In genomic region chr2:165529106-165529505, GRCm38 (mm10) we compare ENCODE assay signal across 8 mouse cellular contexts. TPM values are rescaled to one million over a fixed set of nuclear protein-coding genes. Genes with fewer than 3 reads are reported as not detected.
DNase-seq lines count a peak whose midpoint lies in the region; ATAC-seq and TF ChIP-seq lines count a peak whose summit lies in the region.

No protein-coding gene starts in this region.

- no peak for TF ChIP-seq EP300 in liver, embryonic 14.5 days (IDR thresholded peaks at IDR 0.05; ENCODE audit: low read depth)

- H3K9me3 ChIP-seq in hindbrain, embryonic 13.5 days: no peaks in the 10 kb centered on the region
- no peaks in the 10 kb centered on the region for H3K9me3 ChIP-seq in liver, embryonic 14.5 days (ENCODE audit: control insufficient read depth, low read length)

- 19% methylated on average over 8 of the region's 8 CpGs for WGBS in hindbrain, embryonic 13.5 days
- 13% methylated on average over 8 of the region's 8 CpGs for WGBS in liver, embryonic 14.5 days (ENCODE audit: insufficient replicate concordance)

- TF ChIP-seq POLR2A in cortical plate, adult 2 months (IDR thresholded peaks at IDR 0.05; ENCODE audit: extremely low read depth, insufficient read depth, low read length): no peak

- H3K4me1 ChIP-seq in cortical plate, adult 2 months (ENCODE audit: control insufficient read depth, insufficient read depth, low read length): no peaks in the 10 kb centered on the region
- H3K4me1 ChIP-seq in hindbrain, embryonic 13.5 days (replicated peaks): peaks cover 8% of the 10 kb centered on the region
- H3K4me1 ChIP-seq in liver, embryonic 14.5 days (replicated peaks; ENCODE audit: control insufficient read depth in 2 of 2, insufficient read depth in 2 of 2, low read length in 1 of 2): no peaks in the 10 kb centered on the region

- H3K4me2 ChIP-seq in hindbrain, embryonic 13.5 days: no peak overlapping the region
- no peak overlapping the region for H3K4me2 ChIP-seq in liver, embryonic 14.5 days (ENCODE audit: low read depth)

- intact Hi-C loops in left cerebral cortex, adult 2 months (cut with DNase I): loop anchor here (1.0 to 5.0 kb wide), 3 partner anchors 222 to 518 kb away; no protein-coding TSS in a partner anchor

- H3K9ac ChIP-seq in hindbrain, embryonic 13.5 days: no peak overlapping the region
- no peak overlapping the region for H3K9ac ChIP-seq in liver, embryonic 14.5 days (replicated peaks)

- H3K27me3 ChIP-seq in hindbrain, embryonic 13.5 days: no peaks in the 10 kb centered on the region
- H3K27me3 ChIP-seq in liver, embryonic 14.5 days (ENCODE audit: control insufficient read depth, insufficient read depth, low read length): no peaks in the 10 kb centered on the region

- DNase-seq in left cerebral cortex, adult 2 months (ENCODE audit: extremely low spot score in 1 of 2, low spot score in 2 of 2): peak; percentile 56 to 76
- no peak for DNase-seq in left cerebral cortex, adult 11 months (ENCODE audit: low spot score)
- peak; percentile 60 to 64 for DNase-seq in adrenal gland, adult 18-20 months (ENCODE audit: low spot score in 2 of 2)
- peak in 1 of 3 experiments; percentile 14 for DNase-seq in liver, embryonic 14.5 days (ENCODE audit: low read depth in 3 of 3, low spot score in 3 of 3)
- DNase-seq in ovary, postnatal 36 days (ENCODE audit: low spot score): peak; percentile 70
- DNase-seq in urinary bladder, postnatal 10 days (ENCODE audit: low spot score): peak; percentile 30

- TF ChIP-seq CTCF in left cerebral cortex, adult 2 months (IDR thresholded peaks at IDR 0.05): peak; percentile 99
- TF ChIP-seq CTCF in cortical plate, adult 2 months (IDR thresholded peaks at IDR 0.05; ENCODE audit: extremely low read depth, insufficient read depth, low read length): peak; percentile 99
- peak; percentile 96 for TF ChIP-seq CTCF in liver, embryonic 14.5 days (IDR thresholded peaks at IDR 0.05; ENCODE audit: low read depth)

- ATAC-seq in hindbrain, embryonic 13.5 days (ENCODE audit: low FRiP score): 0 out of 2 replicates have a peak, but pooled peaks have one; percentile 35
- no peak for ATAC-seq in liver, embryonic 14.5 days (ENCODE audit: insufficient read depth)

- no peaks in the 10 kb centered on the region for H3K36me3 ChIP-seq in hindbrain, embryonic 13.5 days
- H3K36me3 ChIP-seq in liver, embryonic 14.5 days (replicated peaks; ENCODE audit: control insufficient read depth, insufficient read depth, low read depth): no peaks in the 10 kb centered on the region

- no peak overlapping the region for H3K27ac ChIP-seq in left cerebral cortex, adult 2 months
- H3K27ac ChIP-seq in cortical plate, adult 2 months (ENCODE audit: insufficient read depth, low read length): no peak overlapping the region
- H3K27ac ChIP-seq in hindbrain, embryonic 13.5 days: no peak overlapping the region
- H3K27ac ChIP-seq in liver, embryonic 14.5 days: no peak overlapping the region

- no peak overlapping the region for H3K4me3 ChIP-seq in left cerebral cortex, adult 2 months
- no peak overlapping the region for H3K4me3 ChIP-seq in cortical plate, adult 2 months (ENCODE audit: insufficient read depth, low read length)
- H3K4me3 ChIP-seq in hindbrain, embryonic 13.5 days: no peak overlapping the region
- H3K4me3 ChIP-seq in liver, embryonic 14.5 days (ENCODE audit: insufficient read depth in 1 of 2, low read depth in 2 of 2, low read length in 2 of 2): no peak overlapping the region

RNA-seq across cellular contexts. Expression of gene Slc2a10, which starts 25.5 kb away (rescaled TPM):
- total RNA-seq in left cerebral cortex, adult 2 months (2021): 1 to 10 TPM; 1.2 TPM
- 1 to 10 TPM in 1 of 2 experiments, under 1 TPM in 1; 0.80 to 1.7 TPM for total RNA-seq in adrenal gland, adult 18-20 months (2021)
- polyA plus RNA-seq in cortical plate, adult 2 months (2012; rRNA removed): 1.4 and 1.7 TPM in 2 replicates
- polyA plus RNA-seq in hindbrain, embryonic 13.5 days (2015; fragmentation: Nextera tagmentation; extraction: Ambion mirVana): 2.8 and 3.1 TPM in 2 replicates
- 0.16 and 0.23 TPM in 2 replicates for polyA plus RNA-seq in liver, embryonic 14.5 days (2012; rRNA removed)
- polyA plus RNA-seq in liver, embryonic 14.5 days (2014; fragmentation: Nextera tagmentation; extraction: Ambion mirVana): 0.13 and 0.16 TPM in 2 replicates

RNA-seq across cellular contexts. Expression of gene Trp53rka, which starts 36.0 kb away (rescaled TPM):
- 10 to 100 TPM; 21.5 to 22.0 TPM for total RNA-seq in left cerebral cortex, adult 2 months (2021)
- total RNA-seq in adrenal gland, adult 18-20 months (2021): 10 to 100 TPM; 13.7 to 13.9 TPM
- 25.2 and 26.5 TPM in 2 replicates for polyA plus RNA-seq in cortical plate, adult 2 months (2012; rRNA removed)
- polyA plus RNA-seq in hindbrain, embryonic 13.5 days (2015; fragmentation: Nextera tagmentation; extraction: Ambion mirVana): 43.0 and 45.4 TPM in 2 replicates
- 5.4 and 7.4 TPM in 2 replicates for polyA plus RNA-seq in liver, embryonic 14.5 days (2012; rRNA removed)
- 7.8 and 8.8 TPM in 2 replicates for polyA plus RNA-seq in liver, embryonic 14.5 days (2014; fragmentation: Nextera tagmentation; extraction: Ambion mirVana)

RNA-seq across cellular contexts. Expression of gene Slc13a3, which starts 56.1 kb away (rescaled TPM):
- 10 to 100 TPM; 12.0 to 18.6 TPM for total RNA-seq in left cerebral cortex, adult 2 months (2021)
- 1 to 10 TPM; 2.3 to 3.2 TPM for total RNA-seq in adrenal gland, adult 18-20 months (2021)
- 14.0 and 16.0 TPM in 2 replicates for polyA plus RNA-seq in cortical plate, adult 2 months (2012; rRNA removed)
- 2.2 and 2.6 TPM in 2 replicates for polyA plus RNA-seq in hindbrain, embryonic 13.5 days (2015; fragmentation: Nextera tagmentation; extraction: Ambion mirVana)
- polyA plus RNA-seq in liver, embryonic 14.5 days (2012; rRNA removed): 3.2 and 3.8 TPM in 2 replicates
- polyA plus RNA-seq in liver, embryonic 14.5 days (2014; fragmentation: Nextera tagmentation; extraction: Ambion mirVana): 5.7 and 7.7 TPM in 2 replicates
